Mouse (Mus musculus) ES-Bruce4 (cell line): ENCODE data around the gene Rev1.

ENCODE experiments used
- EP300 ChIP-seq: IDR thresholded peaks from 2 replicates; pipeline ENCODE4 v1.6.1; 2011; ENCODE audit warnings: low read depth, low read length; ENCODE audit not compliant: insufficient read depth
- POLR2A ChIP-seq: IDR thresholded peaks from one replicate; pipeline ENCODE4 v1.8.1; 2011; ENCODE audit warnings: low read length; ENCODE audit not compliant: insufficient read depth

GRCm38 (mm10) chr1:38035521-38035920 is 94.1 kb downstream of the Rev1 start:
- TF ChIP-seq POLR2A (no peak), EP300 (no peak)
